Mouse (Mus musculus): ENCODE measurements at regions not wholly inside any gene's neighbourhood (a gene's known extent, or its start where the extent isn't known, plus 50 kb on each side); places are given as distances from the start of the nearest gene placed in this dataset.

GRCm38 (mm10) chr8:7808395-7808794 lies 852.6 kb downstream of the Efnb2 start:
- no peak for TF ChIP-seq CTCF (IDR thresholded peaks at IDR 0.05; ENCODE audit: control insufficient read depth, insufficient read depth, insufficient read length)
- TF ChIP-seq USF1 (IDR thresholded peaks at IDR 0.05; ENCODE audit: low read depth), result no peak
- no peak for TF ChIP-seq CEBPB (IDR thresholded peaks at IDR 0.05; ENCODE audit: low read depth)
- no peak for TF ChIP-seq MAX (IDR thresholded peaks at IDR 0.05)
- TF ChIP-seq MYOD1 (IDR thresholded peaks at IDR 0.05; ENCODE audit: control insufficient read depth, insufficient read length, low read depth), result no peak

Data from C2C12 (cell line).